Mouse (Mus musculus) gastrocnemius, postnatal 4 days (tissue): ENCODE results near the gene Efs. TPM values are rescaled to one million over a fixed set of nuclear protein-coding genes. Genes with fewer than 3 reads are reported as not detected.
"Not testable (repeated sequence)": the region's sequence is repeated elsewhere in the genome, so short reads cannot be mapped to it uniquely, and the experiment has no call there.

ENCODE experiments used
- DNase-seq, 2 experiments: peaks; one replicate each; pipeline ENCODE4 v3.0.0; 2021 to 2022; ENCODE audit warnings: low spot score in 2 of 2, mixed read lengths in 2 of 2
- total RNA-seq, 2 experiments: library from RNA; stranded (reverse); gene quantifications; 2 replicates each; pipeline ENCODE4 v1.2.3; 2021

Efs gene
- total RNA-seq, 2 experiments from 2014 or later = 31.1 to 32.4 TPM

GRCm38 (mm10) chr14:54950493-54950892, 24.6 kb upstream of the Efs start:
- DNase-seq = no peak

- no peak for DNase-seq
Observed at GRCm38 (mm10) chr14:54948781-54949180, 22.9 kb upstream of the Efs start.

- not testable (repeated sequence) for DNase-seq
Observed at GRCm38 (mm10) chr14:54947008-54947407, 21.1 kb upstream of the Efs start.

GRCm38 (mm10) chr14:54945975-54946704, 20.2 kb upstream of the Efs start:
- DNase-seq = no peak

- DNase-seq = no peak
Observed at GRCm38 (mm10) chr14:54944939-54945338, 19.0 kb upstream of the Efs start.

- DNase-seq = no peak
Observed at GRCm38 (mm10) chr14:54943971-54944370, 18.0 kb upstream of the Efs start.

- no peak for DNase-seq
Observed at GRCm38 (mm10) chr14:54942479-54942878, 16.6 kb upstream of the Efs start.

GRCm38 (mm10) chr14:54941024-54941978, 15.4 kb upstream of the Efs start:
- DNase-seq = no peak

- no peak for DNase-seq
Observed at GRCm38 (mm10) chr14:54940176-54940530, 14.2 kb upstream of the Efs start.

GRCm38 (mm10) chr14:54939434-54940175, 13.7 kb upstream of the Efs start:
- no peak for DNase-seq

- DNase-seq = no peak
Observed at GRCm38 (mm10) chr14:54938431-54939219, 12.7 kb upstream of the Efs start.

GRCm38 (mm10) chr14:54937361-54938182, 11.6 kb upstream of the Efs start:
- DNase-seq = no peak

GRCm38 (mm10) chr14:54936831-54937160, 10.9 kb upstream of the Efs start:
- no peak for DNase-seq

- peak in 1 of 2 experiments; percentile 32 for DNase-seq
Observed at GRCm38 (mm10) chr14:54935904-54936830, 10.2 kb upstream of the Efs start, which contains the start of gene Cmtm5. Gene Cmtm5, plus strand, starts transcription at chr14:54936261.

GRCm38 (mm10) chr14:54932645-54933150, 6.8 kb upstream of the Efs start, which contains the start of gene Il25:
Gene Il25, plus strand, starts transcription at chr14:54932695.
- DNase-seq = no peak

- DNase-seq = no peak
Observed at GRCm38 (mm10) chr14:54930431-54930830, 4.5 kb upstream of the Efs start.

- DNase-seq = no peak
Observed at GRCm38 (mm10) chr14:54929801-54930200, 3.9 kb upstream of the Efs start.

GRCm38 (mm10) chr14:54927296-54927695, 1.4 kb upstream of the Efs start:
- DNase-seq = no peak
